Mouse (Mus musculus): ENCODE measurements around the gene Cyb561.
A peak's percentile ranks its signal among the peaks of the same experiment; 100 is the strongest.

DNA sequence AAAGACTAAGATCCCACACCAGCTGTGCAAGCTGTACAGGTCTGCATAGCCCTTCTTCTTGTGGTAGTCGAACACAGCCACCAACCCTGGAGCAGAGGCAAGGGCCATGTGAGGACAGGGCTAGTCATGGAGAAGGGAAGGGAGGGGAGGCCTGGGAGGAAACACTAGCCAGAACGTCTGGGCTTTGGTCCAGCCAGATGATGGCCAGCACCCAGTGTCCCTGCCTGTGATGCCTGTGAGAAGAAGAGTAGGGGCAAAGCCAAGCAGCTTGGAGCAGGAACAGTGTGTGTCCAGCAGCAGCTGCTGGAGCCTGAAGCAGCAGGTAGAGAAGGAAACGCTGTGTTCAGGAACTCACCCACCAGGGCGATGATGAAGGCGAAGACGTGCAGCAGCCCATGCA is 16.9 kb downstream of the Cyb561 start:
- no peak for TF ChIP-seq CTCF (IDR thresholded peaks at IDR 0.05)
- TF ChIP-seq POLR2A (IDR thresholded peaks at IDR 0.05; ENCODE audit: insufficient read depth, low read depth, low read length) = peak; percentile 68

Measured in heart, adult 2 months (tissue).